23 mouse cellular contexts compared by ENCODE assay signal in genomic region chr5:13263539-13263938, GRCm38 (mm10).
DNase-seq lines count a peak whose midpoint lies in the region; ATAC-seq and TF ChIP-seq lines count a peak whose summit lies in the region.
"Had no signal": no experiment of that assay in that cellular context is flagged by ENCODE, and none has a peak within 500 bp of the region (broad histone marks: within the 10 kb centered on the region; RNA-seq: fewer than 3 reads in every experiment).

No protein-coding gene starts in this region.

- no peak overlapping the region for H3K4me3 ChIP-seq in forebrain, embryonic 12.5 days (replicated peaks)
- H3K4me3 ChIP-seq in forebrain, embryonic 14.5 days (ENCODE audit: low read depth, low read length), result no peak overlapping the region
- H3K4me3 ChIP-seq in neural tube, embryonic 12.5 days, result no peak overlapping the region
- no peak overlapping the region for H3K4me3 ChIP-seq in forebrain, embryonic 15.5 days
- no peak overlapping the region for H3K4me3 ChIP-seq in thymus, adult 2 months (ENCODE audit: control insufficient read depth, insufficient read depth, low read length)
- H3K4me3 ChIP-seq: embryonic facial prominence, embryonic 10.5 days; gastrocnemius, adult 2 months; heart, embryonic 10.5 days; hindbrain, embryonic 15.5 days had no signal

- H3K4me1 ChIP-seq in forebrain, embryonic 12.5 days, result no peaks in the 10 kb centered on the region
- H3K4me1 ChIP-seq in forebrain, embryonic 14.5 days (ENCODE audit: control insufficient read depth, insufficient read depth, low read length), result no peaks in the 10 kb centered on the region
- no peaks in the 10 kb centered on the region for H3K4me1 ChIP-seq in neural tube, embryonic 12.5 days
- peaks cover 6% of the 10 kb centered on the region; the same call in 1 of the 2 replicates for H3K4me1 ChIP-seq in forebrain, embryonic 15.5 days
- no peaks in the 10 kb centered on the region for H3K4me1 ChIP-seq in thymus, adult 2 months (replicated peaks; ENCODE audit: control insufficient read depth, insufficient read depth, low read length)
- H3K4me1 ChIP-seq: embryonic facial prominence, embryonic 10.5 days; heart, embryonic 10.5 days; hindbrain, embryonic 15.5 days had no signal

- no peaks in the 10 kb centered on the region for H3K36me3 ChIP-seq in forebrain, embryonic 12.5 days (replicated peaks)
- no peaks in the 10 kb centered on the region for H3K36me3 ChIP-seq in forebrain, embryonic 14.5 days (ENCODE audit: control insufficient read depth, insufficient read depth, low read length)
- H3K36me3 ChIP-seq in neural tube, embryonic 12.5 days, result no peaks in the 10 kb centered on the region
- H3K36me3 ChIP-seq in forebrain, embryonic 15.5 days, result no peaks in the 10 kb centered on the region
- no peaks in the 10 kb centered on the region for H3K36me3 ChIP-seq in thymus, adult 2 months (ENCODE audit: control insufficient read depth, insufficient read depth, low read length)
- H3K36me3 ChIP-seq: embryonic facial prominence, embryonic 10.5 days; G1E; heart, embryonic 10.5 days; hindbrain, embryonic 15.5 days had no signal

- peak; percentile 65 for ATAC-seq in forebrain, embryonic 12.5 days (ENCODE audit: low FRiP score)
- no peak; the same call in 1 of the 2 replicates for ATAC-seq in forebrain, embryonic 14.5 days
- ATAC-seq in neural tube, embryonic 12.5 days (ENCODE audit: low FRiP score, low read depth), result peak; percentile 17; the same call in 1 of the 2 replicates
- ATAC-seq in forebrain, embryonic 15.5 days (replicated peaks), result peak; percentile 39
- no peak for ATAC-seq in CD4-positive, CD25-positive, alpha-beta regulatory T cell, adult 4 months
- ATAC-seq: activated CD4-positive, CD25-positive, alpha-beta regulatory T cell, adult 4 months; inflammation-experienced regulatory T-cells, adult 6 months; intestine, postnatal 0 days; Patski had no signal

- no peak for TF ChIP-seq CTCF in thymus, adult 2 months (IDR thresholded peaks at IDR 0.05; ENCODE audit: borderline replicate concordance, control insufficient read depth, extremely low read depth, insufficient read depth, low read length, poor library complexity)

- 74% methylated on average over 3 of the region's 3 CpGs for WGBS in forebrain, embryonic 12.5 days
- 48% methylated on average over 3 of the region's 3 CpGs for WGBS in forebrain, embryonic 14.5 days
- 71% methylated on average over 3 of the region's 3 CpGs for WGBS in neural tube, embryonic 12.5 days
- WGBS in forebrain, embryonic 15.5 days, result 43% methylated on average over 3 of the region's 3 CpGs
- WGBS in thymus, adult 2 months, result 82% methylated on average over 3 of the region's 3 CpGs

- H3K4me2 ChIP-seq in forebrain, embryonic 12.5 days, result no peak overlapping the region
- H3K4me2 ChIP-seq in forebrain, embryonic 14.5 days (ENCODE audit: low read length), result no peak overlapping the region
- no peak overlapping the region for H3K4me2 ChIP-seq in neural tube, embryonic 12.5 days (replicated peaks)
- no peak overlapping the region for H3K4me2 ChIP-seq in forebrain, embryonic 15.5 days (replicated peaks)
- H3K4me2 ChIP-seq: hindbrain, embryonic 15.5 days had no signal

- no peak for DNase-seq in forebrain, embryonic 14.5 days (ENCODE audit: low spot score)
- no peak for DNase-seq in neural tube, embryonic 10.5 days (ENCODE audit: extremely low spot score, low spot score)
- no peak for DNase-seq in thymus, adult 2 months
- DNase-seq: adrenal gland, postnatal 14 days; cerebellum, adult 18-20 months; cerebellum, adult 9-11 months; gastrocnemius, adult 2 months; gastrocnemius, postnatal 25 days; heart, postnatal 10 days; heart, postnatal 4 days; kidney, adult 8-10 months had no signal

- no peak for TF ChIP-seq POLR2A in thymus, adult 2 months (IDR thresholded peaks at IDR 0.05; ENCODE audit: control insufficient read depth, extremely low read depth, insufficient read depth, low read length, poor library complexity)

- H3K9ac ChIP-seq in forebrain, embryonic 12.5 days, result no peak overlapping the region
- no peak overlapping the region for H3K9ac ChIP-seq in forebrain, embryonic 14.5 days (ENCODE audit: low read length)
- no peak overlapping the region for H3K9ac ChIP-seq in neural tube, embryonic 12.5 days
- no peak overlapping the region for H3K9ac ChIP-seq in forebrain, embryonic 15.5 days (replicated peaks)
- H3K9ac ChIP-seq: hindbrain, embryonic 15.5 days had no signal

- no peaks in the 10 kb centered on the region for H3K9me3 ChIP-seq in forebrain, embryonic 12.5 days
- no peaks in the 10 kb centered on the region for H3K9me3 ChIP-seq in forebrain, embryonic 14.5 days (replicated peaks; ENCODE audit: control insufficient read depth, low read length)
- H3K9me3 ChIP-seq in neural tube, embryonic 12.5 days, result no peaks in the 10 kb centered on the region
- no peaks in the 10 kb centered on the region for H3K9me3 ChIP-seq in forebrain, embryonic 15.5 days
- H3K9me3 ChIP-seq: embryonic facial prominence, embryonic 10.5 days; G1E; heart, embryonic 10.5 days; hindbrain, embryonic 15.5 days had no signal

- H3K27me3 ChIP-seq in forebrain, embryonic 12.5 days, result no peaks in the 10 kb centered on the region
- H3K27me3 ChIP-seq in forebrain, embryonic 14.5 days (replicated peaks; ENCODE audit: control insufficient read depth, insufficient read depth, low read length), result no peaks in the 10 kb centered on the region
- H3K27me3 ChIP-seq in neural tube, embryonic 12.5 days (replicated peaks), result no peaks in the 10 kb centered on the region
- H3K27me3 ChIP-seq in forebrain, embryonic 15.5 days, result no peaks in the 10 kb centered on the region
- H3K27me3 ChIP-seq in thymus, adult 2 months (ENCODE audit: control insufficient read depth, insufficient read depth, low read length), result no peaks in the 10 kb centered on the region
- H3K27me3 ChIP-seq: hindbrain, embryonic 15.5 days; Patski had no signal

- no peak overlapping the region for H3K27ac ChIP-seq in forebrain, embryonic 12.5 days
- no peak overlapping the region for H3K27ac ChIP-seq in forebrain, embryonic 14.5 days (ENCODE audit: low read depth, low read length)
- H3K27ac ChIP-seq in neural tube, embryonic 12.5 days, result no peak overlapping the region
- H3K27ac ChIP-seq in forebrain, embryonic 15.5 days (replicated peaks), result no peak overlapping the region
- H3K27ac ChIP-seq in thymus, adult 2 months (ENCODE audit: control insufficient read depth, insufficient read depth, low read length), result no peak overlapping the region
- H3K27ac ChIP-seq: embryonic facial prominence, embryonic 10.5 days; gastrocnemius, adult 2 months; heart, embryonic 10.5 days; hindbrain, embryonic 15.5 days had no signal

Comparison
In these comparisons a context has a peak if more than half of its experiments do, and no peak if none do; other contexts are left out.
1. ATAC-seq: peak in forebrain, embryonic 12.5 days (single experiment), neural tube, embryonic 12.5 days (single experiment) and forebrain, embryonic 15.5 days (single experiment); none in forebrain, embryonic 14.5 days (single experiment) and CD4-positive, CD25-positive, alpha-beta regulatory T cell, adult 4 months (single experiment).